Mouse (Mus musculus) large intestine, adult 2 months (tissue): Measurements from ENCODE around the gene Slc10a7. TPM values are rescaled to one million over a fixed set of nuclear protein-coding genes. Genes with fewer than 3 reads are reported as not detected.
"Not testable (repeated sequence)": the region's sequence is repeated elsewhere in the genome, so short reads cannot be mapped to it uniquely, and the experiment has no call there.

Source experiments
- DNase-seq: peaks from one replicate; pipeline ENCODE4 v3.0.0-alpha.2; 2012; ENCODE audit warnings: low read depth, low spot score
- WGBS: fragments of 180-500 bp; shearing (Covaris S2); methylation state at CpG from one replicate; pipeline ENCODE4 v1.1.7; 2018; 5-methylcytosine and 5-hydroxymethylcytosine counted together
- polyA plus RNA-seq: library from polyadenylated mRNA; depleted of rRNA; stranded (reverse); fragments of >200 nt; gene quantifications from 2 replicates; pipeline ENCODE4 v1.2.3, GENCODE M21; 2012

Slc10a7 gene
- polyA plus RNA-seq, 1 experiment, result 8.5 TPM

DNA sequence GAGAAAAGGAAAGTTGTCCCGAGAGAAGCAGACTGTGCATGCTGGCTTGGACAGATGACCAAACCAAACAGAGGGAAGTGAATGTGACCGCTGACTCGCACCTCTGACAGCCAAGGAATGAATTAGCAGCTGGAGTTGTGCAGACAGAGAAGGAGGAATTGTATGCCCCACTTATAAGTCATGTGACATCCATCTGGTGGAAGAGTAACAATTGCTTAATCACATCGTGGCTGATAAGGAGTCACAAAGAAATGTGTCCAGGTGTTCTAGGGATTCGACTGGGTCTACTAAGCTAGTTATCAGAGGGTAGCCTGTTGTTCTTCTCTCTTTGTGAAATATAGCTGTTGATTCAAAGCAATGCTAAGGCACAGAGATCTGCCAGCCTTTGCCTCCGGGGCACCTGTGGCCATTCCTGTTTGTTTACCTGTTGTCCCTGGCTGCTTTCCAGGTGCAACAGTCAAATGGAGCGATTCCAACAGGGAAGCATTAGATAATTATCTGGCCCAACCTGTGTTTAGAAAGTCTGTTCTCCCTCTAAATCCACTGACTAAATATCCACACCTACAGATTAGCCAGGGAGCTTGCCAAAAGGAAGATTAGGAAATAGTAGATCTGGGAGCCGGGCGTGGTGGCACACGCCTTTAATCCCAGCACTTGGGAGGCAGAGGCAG, 147.7 kb downstream of the Slc10a7 start:
- WGBS, result 26% methylated on average over 10 of the region's 10 CpGs

GRCm38 (mm10) chr8:78658172-78658571, 149.0 kb downstream of the Slc10a7 start:
- no peak for DNase-seq
- WGBS, result 95% methylated on average over 5 of the region's 5 CpGs

More for the DNA sequence above, 147.7 kb downstream of the Slc10a7 start:
- DNase-seq, result peak; percentile 78

DNA sequence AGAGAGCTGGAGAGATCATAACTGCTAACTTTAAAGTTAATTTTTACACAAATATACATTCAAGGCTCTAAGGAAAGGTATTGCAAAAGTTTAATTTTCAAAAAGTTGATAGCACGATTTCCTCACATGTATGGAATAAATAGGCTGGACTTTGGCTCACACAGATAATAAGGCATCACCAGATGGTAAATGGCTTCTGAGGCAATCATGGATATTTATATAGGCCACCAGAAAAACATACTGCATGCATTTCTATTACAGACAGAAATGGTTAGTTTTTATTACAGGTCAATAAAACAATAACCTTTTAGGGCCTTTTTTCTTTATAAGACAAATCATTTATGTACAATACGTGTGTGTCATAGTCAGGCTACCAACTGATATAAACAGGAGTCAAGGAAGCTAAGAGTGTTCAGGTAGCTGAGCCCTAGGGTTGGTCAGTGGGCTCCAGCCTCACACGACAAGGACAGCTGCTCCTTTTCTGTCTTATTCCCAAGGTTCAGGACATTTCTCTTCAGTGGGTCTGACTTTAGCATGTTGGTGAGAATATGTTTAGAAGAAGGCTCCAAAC, 150.6 kb downstream of the Slc10a7 start:
- no peak for DNase-seq
- 29% methylated on average over 3 of the region's 3 CpGs for WGBS

DNA sequence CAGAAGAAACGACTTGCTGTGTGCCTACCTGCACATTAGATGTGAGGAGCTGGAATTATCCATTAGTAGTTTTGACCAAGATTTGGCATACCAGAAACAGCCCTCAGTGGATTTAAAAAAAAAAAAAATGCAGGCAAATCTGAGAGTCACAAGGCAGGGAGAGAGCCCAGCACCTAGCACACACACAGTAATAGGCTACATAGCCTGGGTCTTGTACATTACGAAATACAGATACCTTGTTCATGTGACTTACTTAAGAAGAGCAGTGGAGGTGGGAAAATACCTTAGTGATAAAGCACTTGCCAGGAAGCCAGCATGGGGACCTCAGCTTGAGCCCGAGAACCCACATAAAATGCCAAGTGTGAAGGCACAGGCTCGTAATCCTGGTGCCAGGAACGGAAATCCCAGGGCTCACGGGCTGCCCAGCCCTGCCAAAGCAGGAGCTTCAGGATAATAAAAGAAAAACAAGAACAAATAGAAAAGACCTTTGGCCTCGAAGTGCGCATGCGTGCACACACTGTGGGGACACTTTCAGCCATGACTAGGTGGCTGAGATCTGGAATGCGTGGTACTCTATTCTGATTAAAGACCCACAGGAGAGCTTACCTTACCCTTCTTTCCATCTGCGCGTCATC, 155.3 kb downstream of the Slc10a7 start:
- 44% methylated on average over 12 of the region's 12 CpGs for WGBS
- no peak for DNase-seq

DNA sequence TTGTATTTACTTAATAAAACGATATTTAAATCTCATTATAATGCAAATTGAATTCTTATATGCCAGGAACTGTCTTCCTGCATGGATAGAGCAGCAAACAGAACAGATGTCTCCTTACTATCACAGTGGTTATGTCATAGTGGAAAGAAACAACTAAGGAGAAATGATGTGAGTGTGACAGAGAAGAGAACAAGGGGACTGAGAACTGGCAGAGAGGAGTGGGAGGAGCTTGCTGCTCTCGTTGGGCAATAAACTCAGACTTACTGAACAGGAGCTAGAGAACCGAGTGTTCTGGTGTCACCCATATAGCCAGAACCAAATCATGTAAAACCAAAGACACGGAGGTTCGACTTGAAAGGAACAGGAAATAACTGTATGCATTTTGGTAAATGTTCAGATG, 158.3 kb downstream of the Slc10a7 start:
- 72% methylated on average over 5 of the region's 5 CpGs for WGBS
- no peak for DNase-seq

- 92% methylated on average over 5 of the region's 5 CpGs for WGBS
- DNase-seq, result no peak
Observed at GRCm38 (mm10) chr8:78668206-78668605, 159.1 kb downstream of the Slc10a7 start.

- 93% methylated on average over 7 of the region's 7 CpGs for WGBS
- no peak for DNase-seq
Observed at GRCm38 (mm10) chr8:78670241-78670640, 161.1 kb downstream of the Slc10a7 start.

- WGBS, result 76% methylated on average over 10 of the region's 10 CpGs
- DNase-seq, result no peak
Observed at GRCm38 (mm10) chr8:78678541-78679219, 169.5 kb downstream of the Slc10a7 start.

- WGBS, result 85% methylated on average over 10 of the region's 10 CpGs
- no peak for DNase-seq
Observed at GRCm38 (mm10) chr8:78690795-78691194, 181.6 kb downstream of the Slc10a7 start.

DNA sequence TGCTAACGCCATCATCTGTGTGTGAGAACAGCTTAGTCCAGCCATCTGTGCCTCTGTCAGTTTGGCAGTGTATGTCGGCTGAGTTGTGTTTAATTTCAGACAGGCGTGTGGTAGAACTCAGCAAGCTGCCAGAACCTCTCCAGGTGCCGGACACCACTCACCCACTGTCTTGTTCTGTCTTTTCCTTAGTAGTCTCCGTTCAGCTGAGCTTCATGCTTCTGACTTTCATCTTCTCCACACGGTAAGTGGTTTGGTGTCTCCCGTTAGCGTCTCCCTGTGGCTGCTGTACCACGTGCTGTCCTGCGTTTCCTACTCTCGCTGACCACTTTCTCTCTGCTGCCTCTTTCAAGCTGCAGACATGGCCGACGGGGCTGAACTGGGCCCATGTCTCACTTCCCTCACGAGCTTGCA, 189.2 kb downstream of the Slc10a7 start:
- WGBS, result 95% methylated on average over 14 of the region's 14 CpGs
- no peak for DNase-seq

- WGBS, result 83% methylated on average over 11 of the region's 11 CpGs
- DNase-seq, result no peak
Observed at GRCm38 (mm10) chr8:78703068-78703820, 194.1 kb downstream of the Slc10a7 start.

DNA sequence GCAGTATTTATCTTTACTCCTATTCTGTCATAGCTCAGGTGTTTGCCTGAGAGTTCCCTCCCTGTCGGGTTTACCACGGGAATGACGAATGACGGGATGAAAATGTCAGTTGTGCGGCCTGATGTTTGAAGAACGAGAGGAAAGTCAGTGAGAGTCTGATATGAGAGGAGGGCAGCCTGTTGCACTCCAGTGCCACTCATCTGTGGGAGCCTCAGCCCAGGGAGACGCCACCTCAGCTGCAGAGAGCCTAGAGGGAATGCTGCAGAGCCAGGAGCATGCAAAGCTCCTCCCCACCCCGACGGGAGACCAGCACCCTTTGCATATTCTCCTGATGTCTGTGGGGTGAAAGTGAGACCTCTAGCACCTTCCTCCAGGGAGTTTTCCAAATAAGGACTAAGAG, 196.8 kb downstream of the Slc10a7 start:
- no peak for DNase-seq
- WGBS, result 72% methylated on average over 9 of the region's 9 CpGs

DNA sequence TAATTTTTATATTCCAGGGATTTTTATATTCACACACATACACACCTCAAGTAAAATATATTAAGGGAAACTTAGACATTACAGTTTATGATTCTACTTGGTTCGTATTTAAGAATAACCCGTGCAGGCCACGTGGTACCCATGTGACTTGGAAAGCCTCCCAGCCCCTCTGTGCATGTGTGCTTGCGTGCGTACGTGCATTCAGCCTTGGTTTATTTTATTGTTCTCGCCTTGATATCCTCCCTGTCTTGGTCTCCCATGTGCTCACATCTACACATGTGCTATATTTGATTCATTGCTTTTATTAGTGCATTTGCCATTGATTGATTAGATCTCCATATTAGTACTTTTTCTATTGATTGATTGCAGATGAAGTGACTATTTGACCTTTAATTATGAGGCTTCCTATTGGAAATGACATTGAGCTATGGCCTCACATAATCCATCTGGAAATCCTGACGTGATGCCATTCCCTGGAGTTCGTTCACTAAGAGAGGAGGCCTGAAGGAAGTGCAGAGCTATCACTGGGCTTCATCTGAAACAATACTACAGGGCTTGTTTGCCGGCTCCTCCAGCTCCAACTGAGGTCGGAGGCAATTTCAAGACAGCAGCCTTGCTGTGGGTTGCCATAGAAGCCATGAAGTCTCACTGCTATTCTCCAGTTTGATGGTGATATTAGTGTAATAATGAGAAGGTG, 200.9 kb downstream of the Slc10a7 start:
- no peak for DNase-seq
- WGBS, result 91% methylated on average over 11 of the region's 11 CpGs

DNA sequence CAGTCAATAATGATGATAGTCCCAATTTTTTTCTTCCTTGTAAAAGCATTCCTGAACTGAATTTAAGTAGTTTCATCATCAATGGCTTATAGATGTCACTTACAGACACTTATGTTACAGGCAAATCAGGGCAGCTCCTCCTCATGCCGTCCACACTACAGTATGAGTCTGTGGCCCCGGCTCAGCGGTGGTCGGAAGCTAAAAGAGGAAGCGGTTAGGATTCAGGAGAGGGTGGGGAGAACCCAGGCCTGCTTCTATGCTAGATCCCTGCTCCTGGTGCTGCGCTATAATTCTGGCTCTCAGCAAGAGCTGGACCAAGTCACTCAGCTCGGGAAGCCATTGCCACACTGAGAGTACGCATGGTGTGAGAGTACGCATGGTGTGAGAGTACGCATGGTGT, 201.8 kb downstream of the Slc10a7 start:
- DNase-seq, result no peak
- WGBS, result 92% methylated on average over 10 of the region's 10 CpGs

- WGBS, result 66% methylated on average over 4 of the region's 4 CpGs
- DNase-seq, result no peak
Observed at GRCm38 (mm10) chr8:78714880-78715279, 205.7 kb downstream of the Slc10a7 start.

GRCm38 (mm10) chr8:78716546-78716945, 207.4 kb downstream of the Slc10a7 start:
- DNase-seq, result no peak
- WGBS, result 87% methylated on average over 7 of the region's 7 CpGs

DNA sequence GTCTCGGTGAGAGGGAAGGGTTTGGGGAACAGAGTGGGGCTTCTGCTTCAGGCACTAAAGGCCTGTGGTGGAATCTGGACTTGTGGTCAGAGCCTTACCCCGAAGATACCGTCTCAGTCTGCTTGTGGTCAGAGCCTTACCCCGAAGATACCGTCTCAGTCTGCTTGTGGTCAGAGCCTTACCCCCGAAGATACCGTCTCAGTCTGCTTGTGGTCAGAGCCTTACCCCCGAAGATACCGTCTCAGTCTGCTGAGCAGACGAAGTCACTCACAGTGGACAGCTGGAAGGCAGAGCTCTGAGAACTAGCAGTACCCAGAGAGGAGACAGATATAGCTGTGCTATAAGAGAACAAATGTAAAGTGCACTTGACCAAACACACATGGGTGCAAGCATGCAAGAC, 208.0 kb downstream of the Slc10a7 start:
- 82% methylated on average over 10 of the region's 10 CpGs for WGBS

DNA sequence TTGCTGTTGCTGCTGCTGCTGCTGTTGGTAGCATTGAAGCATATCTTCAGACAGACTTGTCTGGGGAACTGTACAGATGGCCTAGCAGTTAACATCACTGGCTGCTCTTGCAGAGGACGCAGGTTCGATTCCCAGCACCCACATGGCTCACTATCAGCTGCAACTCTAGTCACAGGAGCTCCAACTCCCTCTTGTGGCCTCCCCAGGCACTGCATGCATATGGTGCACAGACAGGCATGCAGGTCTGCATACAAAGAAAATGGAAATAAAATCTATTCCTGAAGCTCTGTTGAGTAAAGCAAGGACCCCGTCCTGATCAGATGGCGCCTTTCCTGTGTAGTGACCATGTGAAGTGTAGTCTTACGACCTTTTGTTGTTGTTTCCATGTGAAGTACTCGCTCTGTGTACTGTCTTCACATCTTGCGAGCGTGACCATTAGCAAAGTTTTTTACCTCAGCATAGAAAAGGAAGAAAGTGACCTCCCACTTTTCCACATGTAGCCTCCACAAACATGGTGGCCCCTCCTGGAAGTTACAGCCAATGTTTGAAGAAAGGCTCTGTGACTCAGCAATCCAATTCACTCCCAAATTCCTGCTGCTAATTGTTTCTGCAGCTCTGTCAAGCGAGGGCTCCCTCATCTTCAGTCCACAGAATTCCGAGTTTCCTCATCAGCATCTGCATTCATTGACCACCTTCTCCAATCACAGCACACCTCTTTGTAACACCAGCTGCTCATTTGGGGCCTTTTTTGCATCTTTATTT, 210.3 kb downstream of the Slc10a7 start:
- 81% methylated on average over 10 of the region's 10 CpGs for WGBS
- DNase-seq, result no peak

More for the DNA sequence above, 208.0 kb downstream of the Slc10a7 start:
- not testable (repeated sequence) for DNase-seq

GRCm38 (mm10) chr8:78720041-78720414, 210.9 kb downstream of the Slc10a7 start:
- WGBS, result 52% methylated on average over 8 of the region's 8 CpGs
- no peak for DNase-seq
